Mouse (Mus musculus) CD4-positive helper T cell, adult 2 months (primary cell): Measurements from ENCODE around the gene Zdhhc6.

Experiments used
- DNase-seq: peaks from one replicate; pipeline ENCODE4 v3.0.0-alpha.2; 2012; ENCODE audit warnings: low read depth, missing footprints, low spot score

Zdhhc6 gene

DNA sequence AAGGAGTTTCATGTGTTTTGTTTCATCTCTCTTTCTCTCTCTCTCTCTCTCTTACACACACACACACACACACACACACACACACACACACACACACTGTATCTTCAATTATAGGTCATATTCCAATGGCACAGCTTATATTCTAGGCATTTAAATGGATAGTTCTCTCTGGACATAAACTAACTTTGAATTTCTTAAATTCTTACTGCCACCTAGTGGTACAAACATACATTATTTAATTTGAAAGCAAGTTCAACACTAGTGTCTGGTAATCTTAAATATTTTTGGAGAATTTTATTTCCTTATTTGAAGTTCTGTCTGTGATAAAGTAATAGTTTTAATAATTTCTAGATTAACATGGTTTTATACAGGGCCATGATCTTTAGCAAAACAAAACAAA is 10.8 kb downstream of the Zdhhc6 start:
- peak; percentile 10 for DNase-seq

DNA sequence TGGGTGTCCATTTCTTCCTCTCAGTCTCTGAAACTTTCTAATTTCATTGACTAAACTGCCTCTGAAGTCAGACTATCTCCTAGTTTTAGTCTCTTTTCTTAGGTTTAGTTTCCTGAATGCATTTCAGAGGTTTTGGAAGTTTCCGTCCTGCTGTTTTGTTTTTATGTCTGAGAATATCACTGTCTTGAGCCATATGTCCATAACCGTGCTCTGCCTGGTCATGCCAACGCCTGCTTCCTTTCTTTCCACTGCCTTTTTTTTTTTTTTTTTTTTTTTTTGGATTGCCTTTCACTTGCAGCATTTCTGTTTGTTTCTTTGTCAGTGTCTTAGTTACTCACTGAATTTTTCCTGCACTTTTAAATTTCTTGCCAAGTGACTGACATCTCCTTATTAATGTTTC is 15.3 kb downstream of the Zdhhc6 start:
- DNase-seq: no peak

DNA sequence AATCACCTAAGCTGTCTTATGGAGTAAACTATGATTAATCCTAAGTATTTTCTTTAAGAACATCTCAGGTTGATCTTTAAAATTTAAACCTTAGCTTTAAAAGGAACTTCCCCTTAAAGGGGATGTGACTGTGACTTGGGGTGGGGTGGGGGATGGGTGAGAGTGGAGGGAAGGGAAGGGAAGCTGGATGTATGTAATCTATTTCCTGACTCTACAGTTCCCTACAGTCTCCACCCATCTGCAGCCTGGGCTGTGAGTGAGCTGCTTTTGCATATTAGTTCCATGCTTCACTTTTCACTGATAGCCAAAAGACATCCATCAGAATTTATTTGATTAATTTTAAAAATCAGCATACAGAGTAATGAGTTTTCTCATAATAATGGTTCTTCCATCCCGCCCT is 16.5 kb downstream of the Zdhhc6 start:
- DNase-seq: no peak

DNA sequence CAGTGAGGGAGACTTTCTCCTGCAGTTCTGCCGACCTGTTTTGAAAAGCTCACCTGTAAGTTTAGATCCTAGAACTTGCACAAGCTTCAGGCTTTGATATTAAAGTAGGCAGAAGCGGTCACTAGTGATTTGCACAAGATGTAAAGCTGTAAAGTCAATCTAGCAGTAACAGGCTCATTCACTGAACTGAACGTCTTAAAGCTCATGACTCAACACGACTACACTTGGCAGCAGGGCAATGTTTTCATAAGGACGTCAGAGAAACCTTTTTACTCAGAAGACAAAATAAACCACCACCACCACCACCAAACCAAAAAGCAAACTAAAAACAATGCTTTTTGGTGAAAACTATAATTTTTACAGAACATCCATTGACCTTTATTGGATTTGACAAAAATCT is 17.9 kb downstream of the Zdhhc6 start:
- DNase-seq: no peak

DNA sequence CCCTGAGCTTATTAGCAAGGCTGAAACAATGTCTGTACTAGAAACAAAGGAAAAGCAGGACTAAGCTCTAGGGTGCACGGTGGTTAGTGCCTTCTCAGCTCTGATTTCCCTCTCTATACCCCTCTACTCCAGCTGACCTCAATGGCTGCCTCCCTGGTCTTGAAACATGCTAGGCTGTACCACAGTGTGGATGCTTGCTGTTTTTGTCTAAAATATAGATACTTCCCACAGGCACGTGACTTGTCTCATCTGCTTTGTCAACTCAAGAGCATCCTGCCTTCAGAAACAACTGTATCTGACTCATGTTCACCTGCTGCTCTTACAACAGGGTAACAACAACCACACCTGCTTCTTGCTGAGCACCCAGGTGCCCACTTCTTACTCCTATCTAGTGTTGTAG is 18.3 kb downstream of the Zdhhc6 start:
- DNase-seq: no peak

DNA sequence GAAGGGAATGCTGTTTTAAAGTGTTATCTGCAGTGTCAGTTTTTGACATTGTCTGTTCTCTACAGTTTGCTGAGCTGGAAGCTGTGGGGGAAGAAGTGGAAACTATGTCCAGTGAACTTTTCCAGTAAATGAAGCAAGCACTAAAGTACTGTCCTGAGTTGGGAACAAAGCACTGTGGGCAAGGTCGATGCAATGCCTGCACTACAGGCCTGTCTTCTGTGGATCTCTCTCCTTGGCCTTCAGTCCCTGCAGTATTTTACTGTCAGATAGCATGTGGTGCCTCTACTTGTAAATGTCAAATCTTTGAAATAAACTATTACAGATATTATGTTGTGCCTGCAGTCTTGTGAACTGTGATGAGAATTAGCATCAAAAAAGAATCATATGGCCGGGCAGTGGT is 19.5 kb downstream of the Zdhhc6 start:
- no peak for DNase-seq

DNA sequence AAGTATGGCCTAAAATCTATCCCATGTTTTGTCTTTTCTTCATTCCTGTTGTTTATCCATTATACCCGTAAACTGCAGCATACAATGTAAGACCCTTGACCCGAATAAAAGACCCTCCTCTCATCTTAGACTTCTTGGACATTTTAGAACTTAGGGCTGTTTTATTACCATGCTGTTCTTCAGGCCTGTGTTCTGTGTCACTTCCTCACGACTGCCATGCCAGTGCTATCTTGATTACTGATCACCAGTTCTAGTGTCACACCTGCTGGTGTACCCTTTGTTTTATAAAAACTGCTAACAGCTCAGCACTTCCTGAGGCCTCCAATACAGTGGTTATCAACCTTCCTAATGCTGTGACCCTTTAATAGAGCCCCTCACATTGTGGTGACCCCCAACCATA is 20.3 kb downstream of the Zdhhc6 start:
- no peak for DNase-seq

DNA sequence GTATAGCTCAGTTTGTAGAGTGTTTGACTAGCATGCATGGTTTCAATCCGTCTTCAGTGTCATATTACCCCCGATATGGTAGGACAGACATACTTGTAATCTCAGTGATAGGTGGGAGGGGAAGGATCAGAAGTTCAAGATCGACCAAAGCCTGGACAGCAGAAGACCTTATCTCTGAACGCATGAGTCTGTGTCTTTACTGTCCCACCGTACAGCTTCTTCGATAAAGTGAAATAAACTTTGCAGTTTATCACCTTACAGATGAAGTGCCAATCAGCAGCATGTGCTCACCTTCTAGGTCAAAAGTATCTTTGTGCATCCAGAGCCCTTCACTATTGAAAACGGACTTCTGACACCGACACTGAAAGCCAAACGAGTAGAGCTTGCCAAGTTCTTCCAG is 20.8 kb downstream of the Zdhhc6 start:
- no peak for DNase-seq

DNA sequence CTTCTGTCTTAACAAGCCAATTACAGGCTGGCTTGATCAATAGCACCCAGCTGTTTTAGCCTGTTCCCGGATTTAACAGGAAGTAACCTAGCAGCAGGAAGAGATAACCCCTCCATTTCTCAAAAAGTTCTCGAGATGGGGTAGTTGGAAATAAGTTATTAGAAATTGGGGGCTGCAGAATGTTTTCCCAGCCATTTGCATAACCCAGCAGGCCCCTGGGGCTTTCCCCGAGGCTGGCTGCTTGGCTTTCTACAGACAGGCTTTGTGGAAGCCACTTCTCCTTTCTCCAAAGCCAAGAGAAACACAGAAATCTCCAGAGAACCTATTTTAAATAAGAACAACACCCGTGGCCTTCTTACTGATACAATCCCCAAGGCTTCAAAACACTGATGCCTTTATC is 22.7 kb downstream of the Zdhhc6 start:
- DNase-seq: no peak

DNA sequence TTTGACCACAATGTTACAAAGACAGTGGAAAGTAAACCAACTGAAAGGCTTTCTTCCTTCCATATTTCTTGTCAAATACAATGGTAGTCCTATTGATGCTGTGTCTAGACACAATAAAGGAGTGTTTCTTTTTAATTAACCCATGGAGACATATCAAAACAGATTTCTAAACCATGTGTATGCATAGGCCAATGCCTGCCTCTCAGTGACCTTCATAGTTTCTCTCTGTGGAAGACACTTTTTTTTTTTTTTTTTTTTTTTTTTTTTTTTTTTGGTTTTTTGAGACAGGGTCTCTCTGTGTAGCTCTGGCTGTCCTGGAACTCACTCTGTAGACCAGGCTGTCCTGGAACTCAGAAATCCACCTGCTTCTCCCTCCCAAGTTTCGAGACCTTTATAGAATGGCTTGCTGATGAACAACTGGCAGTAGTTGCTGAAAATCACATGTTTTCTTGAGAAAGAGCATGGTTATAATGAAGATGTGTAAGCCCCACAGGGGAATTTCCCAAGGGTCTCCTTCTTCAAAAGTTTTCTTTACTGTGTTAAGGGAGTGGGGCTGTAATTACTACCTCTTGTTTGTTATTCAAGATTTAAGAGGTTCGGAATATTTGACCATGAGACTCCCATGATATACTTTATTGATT is 23.5 kb downstream of the Zdhhc6 start:
- DNase-seq: no peak

DNA sequence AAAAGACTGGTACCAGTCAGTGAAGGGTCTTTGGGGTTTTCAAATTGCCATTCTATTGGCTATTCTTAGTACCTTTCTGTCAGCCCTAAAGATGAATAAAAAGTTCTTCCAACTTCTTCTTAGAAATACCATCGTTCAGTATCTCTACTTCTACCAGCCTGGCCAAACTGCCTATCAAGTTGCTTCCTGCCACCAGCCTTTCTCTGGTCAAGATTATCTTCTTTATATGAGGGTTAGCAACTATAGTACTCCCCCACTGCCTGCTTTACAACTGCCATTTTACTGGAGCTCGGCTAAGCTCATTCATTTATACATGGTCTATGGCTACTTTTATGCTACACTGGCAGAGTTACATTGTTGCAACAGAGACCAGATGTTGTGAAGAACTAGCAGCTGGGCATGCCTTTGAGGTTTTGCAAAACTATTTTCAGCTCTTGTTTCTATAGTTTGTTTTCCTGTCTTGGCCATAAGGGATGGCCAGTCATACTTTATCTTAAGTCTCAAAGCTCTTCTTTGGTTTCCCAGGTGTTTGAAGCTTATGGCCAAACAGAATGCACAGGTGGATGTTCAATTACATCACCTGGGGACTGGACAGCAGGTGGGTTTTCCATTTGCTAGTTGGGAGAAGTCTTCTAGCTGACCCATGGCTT is 25.1 kb downstream of the Zdhhc6 start:
- no peak for DNase-seq

DNA sequence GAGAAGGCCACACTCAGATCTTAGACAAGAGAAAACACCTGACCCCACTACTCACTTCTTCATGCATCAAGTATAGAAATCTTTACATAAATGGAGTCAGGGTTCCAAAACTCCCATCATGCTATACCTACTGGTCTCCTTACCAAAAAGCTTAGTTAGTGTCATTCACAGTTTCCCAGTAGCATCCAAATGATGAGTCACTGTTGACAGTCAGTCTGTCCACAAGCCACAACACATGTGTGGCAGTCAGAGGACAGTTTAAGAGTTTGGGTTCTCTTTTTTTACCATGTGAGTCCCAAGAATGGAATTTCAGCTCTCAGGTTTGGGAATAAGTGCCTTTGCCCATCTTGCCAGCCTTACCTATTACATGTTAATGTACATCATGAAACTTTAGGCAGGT is 26.9 kb downstream of the Zdhhc6 start:
- DNase-seq: no peak

DNA sequence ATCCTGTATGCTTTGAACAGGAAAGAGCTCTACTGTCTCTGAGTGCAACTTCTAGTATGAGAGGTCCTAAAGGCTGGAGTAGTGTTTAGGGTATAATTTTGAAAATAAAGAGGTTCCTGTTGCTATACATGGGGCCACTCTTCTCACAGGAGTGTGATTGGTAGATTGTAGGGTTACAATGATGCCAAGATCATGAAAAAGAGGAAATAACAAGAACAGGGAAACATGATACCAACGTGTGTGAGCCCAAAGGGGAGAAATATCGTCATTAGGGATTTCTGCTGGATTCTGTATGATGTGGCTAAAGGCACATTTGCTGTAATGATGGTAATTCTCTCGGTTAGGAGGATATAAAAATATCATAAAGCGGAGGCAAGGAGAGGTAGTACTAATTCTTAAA is 29.8 kb downstream of the Zdhhc6 start:
- DNase-seq: no peak

DNA sequence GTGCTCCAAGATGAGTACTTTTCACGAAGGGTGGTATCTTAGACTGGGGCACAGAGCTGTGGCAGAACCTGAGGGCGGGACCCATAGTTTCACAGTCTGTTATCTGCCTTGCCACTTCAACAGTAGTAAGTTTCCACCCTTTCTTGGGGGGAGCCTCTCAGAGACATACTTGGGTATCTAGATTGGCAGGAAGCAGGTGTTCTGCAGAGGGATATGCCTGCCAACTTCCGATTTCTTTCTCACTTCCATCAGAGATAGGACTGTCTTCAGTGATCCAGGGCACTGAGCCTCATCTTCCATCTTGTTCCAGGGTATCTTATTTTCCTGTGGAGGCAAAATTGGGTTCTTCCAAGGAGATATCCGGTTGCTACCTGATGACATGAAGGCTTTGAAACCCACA is 31.7 kb downstream of the Zdhhc6 start:
- no peak for DNase-seq

DNA sequence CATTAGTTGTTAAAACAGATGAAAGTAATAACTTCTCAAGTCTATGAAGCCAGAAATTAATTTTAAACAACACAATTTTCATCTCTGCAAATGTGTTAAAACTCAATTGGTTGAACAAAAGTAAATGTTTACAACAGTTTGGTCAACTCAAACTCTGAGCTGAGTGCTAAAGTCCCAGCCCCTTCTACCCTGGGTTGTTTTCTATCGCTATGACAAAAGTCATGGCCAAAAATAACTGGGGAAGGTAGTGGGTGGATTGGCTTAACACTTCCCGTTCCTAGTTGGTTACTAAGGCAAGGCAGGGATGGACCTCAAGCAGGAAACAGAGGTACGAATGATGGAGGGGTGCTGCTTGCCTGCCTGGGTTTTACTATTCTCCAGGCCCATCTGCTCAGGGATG is 39.1 kb downstream of the Zdhhc6 start:
- no peak for DNase-seq

DNA sequence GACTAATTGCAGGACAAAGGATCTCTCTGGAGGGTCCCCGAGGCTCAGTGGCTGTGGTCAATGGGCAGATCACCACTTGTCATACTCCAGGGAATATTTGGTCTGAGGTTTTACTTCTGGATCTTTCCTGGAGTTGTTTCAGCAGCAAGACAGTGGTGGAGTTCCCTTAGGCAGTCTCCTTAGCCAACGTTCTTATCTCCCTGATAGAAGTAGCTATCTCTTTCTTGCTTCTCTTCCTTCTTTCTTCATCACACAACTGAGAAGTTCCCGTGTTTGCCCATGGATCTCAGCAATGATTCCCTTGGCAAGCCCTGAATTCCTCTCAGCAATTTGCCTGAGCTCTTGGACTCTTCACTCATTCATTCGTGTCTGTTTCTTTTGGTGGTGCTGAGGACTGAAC is 39.7 kb downstream of the Zdhhc6 start:
- DNase-seq: no peak

DNA sequence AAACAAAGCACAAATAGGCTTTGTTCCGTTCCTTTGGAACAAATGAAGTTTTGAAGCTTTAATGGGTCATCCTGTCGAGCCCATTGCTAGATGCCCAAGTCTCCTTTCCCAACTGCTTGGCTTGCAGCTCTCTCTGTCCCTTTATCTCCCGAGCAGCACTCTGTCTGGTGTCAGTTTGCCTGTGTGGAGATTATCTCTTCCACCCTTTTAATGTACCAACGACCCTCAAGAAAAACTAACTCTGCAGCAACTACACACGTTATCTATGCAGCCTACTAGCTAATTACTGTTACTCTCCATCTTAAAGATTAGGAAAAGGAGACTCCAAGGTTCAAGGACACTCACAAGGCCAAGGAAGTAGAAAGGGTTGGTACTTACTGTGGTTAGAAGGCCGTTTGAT is 42.5 kb downstream of the Zdhhc6 start:
- DNase-seq: no peak

DNA sequence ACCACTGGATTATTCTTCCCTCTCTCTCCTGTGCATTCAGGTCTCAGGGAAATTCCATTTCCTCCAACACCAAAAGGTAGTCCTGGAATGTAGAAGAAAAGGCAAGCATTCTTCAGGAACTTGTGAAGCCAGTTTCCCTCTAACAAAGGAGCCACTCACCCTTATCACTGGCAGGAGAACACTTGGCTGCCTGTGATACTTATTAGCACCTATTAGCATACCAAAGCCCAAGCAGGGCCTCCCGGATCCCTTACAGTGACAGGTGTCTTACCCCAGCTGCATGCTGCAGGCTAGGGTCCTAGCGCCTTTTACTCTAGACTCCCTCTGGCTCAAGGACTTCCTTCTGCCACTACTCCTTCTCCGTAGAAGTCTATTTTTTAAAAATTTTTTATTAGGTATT is 44.4 kb downstream of the Zdhhc6 start:
- DNase-seq: no peak

DNA sequence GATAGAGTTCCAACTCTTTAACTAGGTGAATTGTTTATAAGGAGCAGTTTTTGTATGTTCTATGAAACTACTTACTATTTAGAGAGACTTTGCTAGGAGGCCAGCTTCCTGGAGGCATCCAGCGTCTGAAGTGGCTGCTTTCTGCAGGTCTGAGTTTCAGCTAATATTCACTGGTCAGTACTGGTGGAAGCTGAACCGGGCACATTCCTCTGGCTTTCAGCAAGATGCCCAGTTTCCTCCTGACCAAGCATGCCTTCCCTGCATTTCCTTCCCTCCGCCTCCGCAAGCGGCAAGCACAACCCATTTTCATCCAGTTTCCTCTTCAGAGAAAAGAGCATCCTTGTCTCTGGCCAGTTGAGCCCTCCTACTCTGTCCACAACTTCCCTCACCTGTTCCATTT is 46.8 kb downstream of the Zdhhc6 start:
- no peak for DNase-seq

DNA sequence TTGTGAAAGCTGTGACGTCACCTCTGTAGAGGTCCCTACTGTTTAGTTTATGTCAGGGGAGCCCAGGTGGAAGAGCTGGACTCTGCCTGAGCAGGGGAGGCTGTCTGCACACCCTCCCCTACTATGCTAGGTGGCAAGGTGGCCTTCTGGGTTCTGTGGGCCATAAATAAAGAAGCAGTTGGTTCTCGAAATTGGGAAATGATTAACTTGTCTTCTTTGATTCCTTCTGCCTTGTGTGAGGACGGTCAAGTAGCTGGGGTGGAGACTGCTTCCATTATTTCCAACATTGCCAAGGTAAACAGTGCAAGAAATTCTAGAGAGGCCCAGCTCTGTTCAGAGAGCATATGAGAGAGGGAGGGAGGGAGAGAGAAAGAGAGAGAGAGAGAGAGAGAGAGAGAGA is 47.7 kb downstream of the Zdhhc6 start:
- DNase-seq: no peak

DNA sequence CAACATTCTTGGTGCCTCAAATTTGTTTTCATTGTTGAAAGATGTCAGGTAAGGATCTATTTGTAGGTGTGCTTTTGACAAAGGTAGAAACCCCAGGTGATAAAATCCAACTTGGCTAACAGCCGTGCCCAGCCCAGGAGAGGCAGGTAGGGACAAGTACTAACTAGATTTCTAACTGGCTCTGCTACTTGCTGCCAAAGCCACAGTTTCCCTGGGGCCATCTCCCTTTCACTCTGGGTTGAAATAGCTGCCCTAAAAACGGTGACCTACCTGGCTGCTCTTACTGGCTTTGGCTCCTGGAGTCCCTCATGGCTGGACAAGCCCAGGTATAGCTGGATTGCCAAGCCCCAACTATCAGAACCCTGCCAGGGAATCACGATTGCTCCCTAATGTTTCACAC is 49.0 kb downstream of the Zdhhc6 start:
- no peak for DNase-seq

DNA sequence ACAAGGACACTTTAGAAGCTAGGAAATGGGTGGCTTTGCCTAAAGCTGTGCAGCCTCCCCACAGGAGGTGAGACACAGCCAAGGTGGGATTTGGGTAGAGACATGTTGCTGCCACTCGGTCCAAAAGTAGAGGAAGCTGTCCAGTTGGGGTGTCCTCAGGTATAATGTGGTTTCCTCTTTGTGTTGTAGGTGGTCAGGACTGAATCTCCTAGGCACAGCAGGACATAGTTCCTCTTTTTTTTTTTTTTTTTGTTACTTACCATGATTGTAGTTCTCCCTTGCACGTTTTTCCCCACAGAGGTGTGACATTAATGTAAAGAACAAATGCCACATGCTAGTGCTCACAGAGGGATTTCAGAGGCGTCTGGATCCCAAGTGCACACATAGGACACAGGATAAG is 50.6 kb downstream of the Zdhhc6 start:
- DNase-seq: no peak

DNA sequence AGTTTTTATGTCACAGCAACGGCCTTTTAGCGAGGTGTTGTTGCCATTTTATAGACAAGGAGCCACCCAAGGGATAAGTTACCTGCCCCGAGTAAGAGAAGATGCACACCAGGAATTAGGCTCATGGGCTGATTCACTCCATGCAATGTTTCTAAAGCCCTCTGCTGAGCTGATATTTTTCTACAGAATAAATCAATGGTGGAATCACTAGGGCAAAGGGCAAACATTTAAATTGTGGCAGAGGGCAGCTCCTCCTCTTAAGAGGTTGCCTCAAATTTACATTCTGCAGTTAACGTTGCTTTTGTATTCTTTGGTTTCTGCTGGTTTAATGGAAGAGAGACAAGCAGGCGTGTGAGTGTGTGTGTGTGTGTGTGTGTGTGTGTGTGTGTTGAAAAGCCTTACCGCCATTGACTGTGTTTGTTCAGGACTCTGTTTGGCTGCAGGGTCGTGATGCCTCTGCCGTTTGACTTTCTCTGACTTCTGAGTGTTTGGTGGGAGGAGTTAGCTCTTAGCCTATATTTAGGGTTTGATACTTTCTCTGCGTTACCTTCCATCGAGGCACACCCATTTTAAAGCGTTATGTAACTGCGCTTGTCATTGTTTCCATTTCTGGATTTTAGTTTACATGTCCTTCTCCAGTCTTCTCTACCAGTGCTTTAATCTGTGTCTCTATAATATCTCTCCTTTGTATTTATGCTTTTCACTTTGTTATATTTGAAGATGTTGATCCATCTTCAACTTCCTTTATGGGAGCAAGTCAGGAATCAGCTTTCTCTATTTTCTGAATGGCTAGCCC is 55.2 kb downstream of the Zdhhc6 start:
- peak; percentile 32 for DNase-seq
